Mouse (Mus musculus) heart, postnatal 0 days (tissue): ENCODE data around the gene Tbx22. TPM values are rescaled to one million over a fixed set of nuclear protein-coding genes. Genes with fewer than 3 reads are reported as not detected.

ENCODE experiments used
- ATAC-seq: fragments of 200-750 bp; cut with Nextera tagmentation; 2 replicates; pipeline ENCODE4 v1.8.0; 2017; ENCODE audit warnings: low read depth, moderate number of reproducible peaks, moderate library complexity; ENCODE audit not compliant: insufficient read depth
- DNase-seq: peaks from one replicate; pipeline ENCODE4 v3.0.0-alpha.2; 2016; ENCODE audit warnings: low spot score
- H3K27ac ChIP-seq: fragments of 300-500 bp; sonication (generic); 2 replicates; pipeline ENCODE4 v1.5.1; 2014; ENCODE audit warnings: low read depth, mild to moderate bottlenecking
- H3K27me3 ChIP-seq: fragments of 300-500 bp; sonication (generic); 2 replicates; pipeline ENCODE4 v1.6.1; 2014; ENCODE audit warnings: low read length, mixed read lengths; ENCODE audit not compliant: control insufficient read depth, insufficient read depth
- H3K36me3 ChIP-seq: fragments of 300-500 bp; sonication (generic); replicated peaks from 2 replicates; pipeline ENCODE4 v1.6.1; 2014; ENCODE audit warnings: low read length, mixed read lengths; ENCODE audit not compliant: control insufficient read depth, insufficient read depth
- H3K4me1 ChIP-seq: fragments of 300-500 bp; sonication (generic); 2 replicates; pipeline ENCODE4 v1.6.1; 2014; ENCODE audit warnings: antibody characterized with exemption; ENCODE audit not compliant: control insufficient read depth, insufficient read depth
- H3K4me2 ChIP-seq: fragments of 300-500 bp; sonication (generic); 2 replicates; pipeline ENCODE4 v1.6.1; 2014; ENCODE audit warnings: low read depth, mild to moderate bottlenecking, low read length, moderate library complexity
- H3K4me3 ChIP-seq: fragments of 300-500 bp; sonication (generic); 2 replicates; pipeline ENCODE4 v1.5.1; 2014; ENCODE audit warnings: low read depth, low read length
- H3K9ac ChIP-seq: fragments of 300-500 bp; sonication (generic); replicated peaks from 2 replicates; pipeline ENCODE4 v1.6.1; 2014; ENCODE audit warnings: low read depth, low read length, mixed read lengths
- H3K9me3 ChIP-seq: fragments of 300-500 bp; sonication (generic); replicated peaks from 2 replicates; pipeline ENCODE4 v1.6.1; 2016; ENCODE audit warnings: low read length; ENCODE audit not compliant: control insufficient read depth
- CTCF ChIP-seq: IDR thresholded peaks from 2 replicates; pipeline ENCODE4 v1.5.1; 2016; ENCODE audit warnings: antibody characterized with exemption, control low read depth, low read depth
- EP300 ChIP-seq: IDR thresholded peaks from 2 replicates; pipeline ENCODE4 v1.6.1; 2016; ENCODE audit warnings: antibody characterized with exemption, low read depth
- WGBS: fragments of 180-500 bp; shearing (Covaris S2); extraction: QIAGEN DNeasy Blood & Tissue Kit; methylation state at CpG from one replicate; pipeline ENCODE4 v1.1.7; 2014; 5-methylcytosine and 5-hydroxymethylcytosine counted together
- polyA plus RNA-seq: library from polyadenylated mRNA; unstranded; fragments of >200 nt; fragmentation: Nextera tagmentation; extraction: Ambion mirVana; gene quantifications from 2 replicates; pipeline ENCODE4 v1.2.1, GENCODE M21; 2015
- total RNA-seq: library from RNA; depleted of rRNA; stranded (reverse); fragments of >200 nt; gene quantifications from 2 replicates; pipeline ENCODE4 v1.2.3, GENCODE M21; 2014; ENCODE audit warnings: low replicate concordance; rRNA removed

Tbx22 gene
- total RNA-seq (not detected in 2 replicates), polyA plus RNA-seq (not detected in 2 replicates)

GRCm38 (mm10) chrX:107667664-107668063, at the start of gene Tbx22:
Gene Tbx22 (plus strand): TSS chrX:107667964.
- WGBS, result 56% methylated on average over 2 of the region's 2 CpGs
- H3K9me3 ChIP-seq, result no peaks in the 10 kb centered on the region
- DNase-seq (no peak), ATAC-seq (no peak)
- H3K27ac ChIP-seq, result no peak within 1 kb of the TSS
- no peak within 1 kb of the TSS for H3K9ac ChIP-seq
- no peaks in the 10 kb centered on the region for H3K4me1 ChIP-seq
- H3K27me3 ChIP-seq, result no peaks in the 10 kb centered on the region
- no peaks in the 10 kb centered on the region for H3K36me3 ChIP-seq
- no peak within 1 kb of the TSS for H3K4me3 ChIP-seq
- no peak within 1 kb of the TSS for H3K4me2 ChIP-seq
- TF ChIP-seq EP300 (no peak), CTCF (no peak)

GRCm38 (mm10) chrX:107668677-107669076, 913 bp downstream of the Tbx22 start:
- Histone ChIP-seq H3K36me3 (no peaks in the 10 kb centered on the region), H3K4me2 (no peak overlapping the region), H3K27ac (no peak overlapping the region), H3K9me3 (no peaks in the 10 kb centered on the region), H3K4me3 (no peak overlapping the region), H3K9ac (no peak overlapping the region), H3K27me3 (no peaks in the 10 kb centered on the region), H3K4me1 (no peaks in the 10 kb centered on the region)
- ATAC-seq (no peak), DNase-seq (no peak)
- WGBS, result 4% methylated on average over 1 of the region's 1 CpGs
- TF ChIP-seq EP300 (no peak), CTCF (no peak)

- H3K4me1 ChIP-seq, result no peaks in the 10 kb centered on the region
- H3K27me3 ChIP-seq, result peaks cover 17% of the 10 kb centered on the region; the same call in 1 of the 2 replicates
- H3K36me3 ChIP-seq, result no peaks in the 10 kb centered on the region
- ATAC-seq (no peak), DNase-seq (no peak)
- peak overlapping the region; percentile 60 for H3K4me2 ChIP-seq
- TF ChIP-seq EP300 (no peak), CTCF (no peak)
- H3K27ac ChIP-seq, result no peak overlapping the region
- H3K4me3 ChIP-seq, result peak overlapping the region; percentile 41
- 0 out of 2 replicates have a peak overlapping the region, but pooled peaks have one; percentile 20 for H3K9ac ChIP-seq
- H3K9me3 ChIP-seq, result no peaks in the 10 kb centered on the region
- 20% methylated on average over 10 of the region's 10 CpGs for WGBS
Observed at GRCm38 (mm10) chrX:107679203-107679602, 11.4 kb downstream of the Tbx22 start.

- WGBS, result 55% methylated on average over 1 of the region's 1 CpGs
- Histone ChIP-seq H3K27ac (no peak overlapping the region), H3K4me2 (no peak overlapping the region), H3K9me3 (no peaks in the 10 kb centered on the region), H3K9ac (no peak overlapping the region), H3K27me3 (no peaks in the 10 kb centered on the region), H3K36me3 (no peaks in the 10 kb centered on the region), H3K4me3 (no peak overlapping the region), H3K4me1 (no peaks in the 10 kb centered on the region)
- TF ChIP-seq CTCF (no peak), EP300 (no peak)
- ATAC-seq (no peak), DNase-seq (no peak)
Observed at GRCm38 (mm10) chrX:107708584-107708983, 40.8 kb downstream of the Tbx22 start.

GRCm38 (mm10) chrX:107723541-107723940, 55.8 kb downstream of the Tbx22 start:
- H3K9ac ChIP-seq, result no peak overlapping the region
- no peak overlapping the region for H3K4me3 ChIP-seq
- no peak overlapping the region for H3K27ac ChIP-seq
- no peaks in the 10 kb centered on the region for H3K4me1 ChIP-seq
- TF ChIP-seq CTCF, result no peak
- TF ChIP-seq EP300, result no peak
- no peaks in the 10 kb centered on the region for H3K9me3 ChIP-seq
- ATAC-seq (no peak), DNase-seq (no peak)
- 13% methylated on average over 1 of the region's 1 CpGs for WGBS
- no peaks in the 10 kb centered on the region for H3K27me3 ChIP-seq
- H3K4me2 ChIP-seq, result no peak overlapping the region
- H3K36me3 ChIP-seq, result no peaks in the 10 kb centered on the region

Other genes starting within 250 kb of the Tbx22 start
- 0.08 TPM in 1 of 2 replicates, not detected in the other for gene Tent5d, start 124.6 kb downstream of the Tbx22 start, total RNA-seq
- 0.18 and 0.34 TPM in 2 replicates for gene Tent5d, start 124.6 kb downstream of the Tbx22 start, polyA plus RNA-seq
- gene 2610002M06Rik, start 148.4 kb downstream of the Tbx22 start, total RNA-seq, result 5.5 and 5.9 TPM in 2 replicates
- gene 2610002M06Rik, start 148.4 kb downstream of the Tbx22 start, polyA plus RNA-seq, result 9.2 and 10.0 TPM in 2 replicates